Mouse (Mus musculus) limb, embryonic 13.5 days (tissue): ENCODE data around the gene Lemd2. TPM values are rescaled to one million over a fixed set of nuclear protein-coding genes. Genes with fewer than 3 reads are reported as not detected.

Experiments used
- ATAC-seq: fragments of 200-750 bp; cut with Nextera tagmentation; 2 replicates; pipeline ENCODE4 v1.8.0; 2017; ENCODE audit warnings: low read depth, moderate number of reproducible peaks, moderate TSS enrichment; ENCODE audit not compliant: low FRiP score
- H3K27ac ChIP-seq: fragments of 300-500 bp; sonication (generic); 2 replicates; pipeline ENCODE4 v1.5.1; 2015; ENCODE audit warnings: inconsistent platforms, mild to moderate bottlenecking, moderate library complexity
- H3K27me3 ChIP-seq: fragments of 300-500 bp; sonication (generic); 2 replicates; pipeline ENCODE4 v1.6.1; 2015; ENCODE audit warnings: mild to moderate bottlenecking, inconsistent platforms
- H3K36me3 ChIP-seq: fragments of 300-500 bp; sonication (generic); 2 replicates; pipeline ENCODE4 v1.6.1; 2015; ENCODE audit warnings: inconsistent platforms, mild to moderate bottlenecking, moderate library complexity
- H3K4me1 ChIP-seq: fragments of 300-500 bp; sonication (generic); 2 replicates; pipeline ENCODE4 v1.6.1; 2015; ENCODE audit warnings: inconsistent platforms
- H3K4me2 ChIP-seq: fragments of 300-500 bp; sonication (generic); replicated peaks from 2 replicates; pipeline ENCODE4 v1.6.1; 2015; ENCODE audit warnings: inconsistent platforms, mild to moderate bottlenecking, moderate library complexity
- H3K4me3 ChIP-seq: fragments of 300-500 bp; sonication (generic); 2 replicates; pipeline ENCODE4 v1.5.1; 2015; ENCODE audit warnings: moderate library complexity, mild to moderate bottlenecking, inconsistent platforms
- H3K9ac ChIP-seq: fragments of 300-500 bp; sonication (generic); 2 replicates; pipeline ENCODE4 v1.6.1; 2015; ENCODE audit warnings: mild to moderate bottlenecking, inconsistent platforms
- H3K9me3 ChIP-seq: fragments of 300-500 bp; sonication (generic); 2 replicates; pipeline ENCODE4 v1.6.1; 2016; ENCODE audit warnings: inconsistent platforms
- WGBS: fragments of 180-500 bp; shearing (Covaris S2); methylation state at CpG from one replicate; pipeline ENCODE4 v1.1.7; 2015; 5-methylcytosine and 5-hydroxymethylcytosine counted together
- polyA plus RNA-seq: library from polyadenylated mRNA; unstranded; fragments of >200 nt; fragmentation: Nextera tagmentation; extraction: Ambion mirVana; gene quantifications from 2 replicates; pipeline ENCODE4 v1.2.1, GENCODE M21; 2015

Lemd2 gene
- polyA plus RNA-seq, 1 experiment from 2014 or later = 18.6 TPM

GRCm38 (mm10) chr17:27223821-27224220 is 19.6 kb upstream of the Lemd2 start:
- Histone ChIP-seq H3K4me2 (no peak overlapping the region), H3K4me3 (no peak overlapping the region), H3K9me3 (no peaks in the 10 kb centered on the region), H3K27me3 (peaks cover 15% of the 10 kb centered on the region), H3K36me3 (no peaks in the 10 kb centered on the region), H3K27ac (no peak overlapping the region), H3K4me1 (no peaks in the 10 kb centered on the region), H3K9ac (no peak overlapping the region)
- ATAC-seq = no peak
- WGBS = 89% methylated on average over 6 of the region's 6 CpGs

GRCm38 (mm10) chr17:27221562-27221961 is 17.3 kb upstream of the Lemd2 start:
- Histone ChIP-seq H3K4me3 (no peak overlapping the region), H3K36me3 (no peaks in the 10 kb centered on the region), H3K9me3 (no peaks in the 10 kb centered on the region), H3K4me1 (no peaks in the 10 kb centered on the region), H3K27ac (no peak overlapping the region), H3K4me2 (no peak overlapping the region), H3K9ac (no peak overlapping the region), H3K27me3 (peaks cover 4% of the 10 kb centered on the region)
- WGBS = 73% methylated on average over 16 of the region's 16 CpGs
- no peak for ATAC-seq

- no peaks in the 10 kb centered on the region for H3K36me3 ChIP-seq
- WGBS = 50% methylated on average over 6 of the region's 6 CpGs
- H3K4me1 ChIP-seq = no peaks in the 10 kb centered on the region
- H3K9ac ChIP-seq = no peak overlapping the region
- no peak overlapping the region for H3K27ac ChIP-seq
- H3K9me3 ChIP-seq = 0 out of 2 replicates have a peak, but pooled peaks cover 4% of the 10 kb centered on the region
- no peak for ATAC-seq
- no peak overlapping the region for H3K4me2 ChIP-seq
- no peak overlapping the region for H3K4me3 ChIP-seq
- H3K27me3 ChIP-seq = peaks cover 3% of the 10 kb centered on the region; the same call in 1 of the 2 replicates
Observed at GRCm38 (mm10) chr17:27218916-27219315, 14.6 kb upstream of the Lemd2 start.

GRCm38 (mm10) chr17:27218364-27218763 is 14.1 kb upstream of the Lemd2 start:
- ATAC-seq = no peak
- H3K36me3 ChIP-seq = no peaks in the 10 kb centered on the region
- 51% methylated on average over 5 of the region's 8 CpGs for WGBS

GRCm38 (mm10) chr17:27212768-27213525 is 8.7 kb upstream of the Lemd2 start:
- no peak overlapping the region for H3K4me3 ChIP-seq
- H3K4me1 ChIP-seq = peaks cover 9% of the 10 kb centered on the region
- ATAC-seq = peak; percentile 80; the same call in 1 of the 2 replicates
- no peak overlapping the region for H3K9ac ChIP-seq
- H3K4me2 ChIP-seq = no peak overlapping the region
- no peaks in the 10 kb centered on the region for H3K36me3 ChIP-seq
- H3K27ac ChIP-seq = no peak overlapping the region
- peaks cover 3% of the 10 kb centered on the region; the same call in 1 of the 2 replicates for H3K27me3 ChIP-seq
- 0 out of 2 replicates have a peak, but pooled peaks cover 4% of the 10 kb centered on the region for H3K9me3 ChIP-seq
- 6% methylated on average over 11 of the region's 11 CpGs for WGBS

More at GRCm38 (mm10) chr17:27218364-27218763, 14.1 kb upstream of the Lemd2 start:
- Histone ChIP-seq H3K4me3 (no peak overlapping the region), H3K4me1 (no peaks in the 10 kb centered on the region), H3K9me3 (0 out of 2 replicates have a peak, but pooled peaks cover 4% of the 10 kb centered on the region), H3K27ac (no peak overlapping the region), H3K9ac (no peak overlapping the region), H3K27me3 (peaks cover 3% of the 10 kb centered on the region; the same call in 1 of the 2 replicates), H3K4me2 (no peak overlapping the region)

GRCm38 (mm10) chr17:27212006-27212405 is 7.7 kb upstream of the Lemd2 start:
- Histone ChIP-seq H3K4me2 (no peak overlapping the region), H3K36me3 (no peaks in the 10 kb centered on the region), H3K9me3 (0 out of 2 replicates have a peak, but pooled peaks cover 4% of the 10 kb centered on the region), H3K4me3 (no peak overlapping the region), H3K27ac (no peak overlapping the region), H3K4me1 (peaks cover 18% of the 10 kb centered on the region), H3K27me3 (peaks cover 2% of the 10 kb centered on the region; the same call in 1 of the 2 replicates), H3K9ac (no peak overlapping the region)
- WGBS = 31% methylated on average over 6 of the region's 6 CpGs
- no peak for ATAC-seq

GRCm38 (mm10) chr17:27207113-27207707 is 2.9 kb upstream of the Lemd2 start:
- H3K9me3 ChIP-seq = no peaks in the 10 kb centered on the region
- ATAC-seq = no peak
- H3K4me2 ChIP-seq = 0 out of 2 replicates have a peak overlapping the region, but pooled peaks have one; percentile 25
- 17% methylated on average over 11 of the region's 11 CpGs for WGBS
- H3K36me3 ChIP-seq = peaks cover 3% of the 10 kb centered on the region
- peak overlapping the region; percentile 31; the same call in 1 of the 2 replicates for H3K9ac ChIP-seq
- H3K27ac ChIP-seq = no peak overlapping the region; the same call in 1 of the 2 replicates
- H3K27me3 ChIP-seq = no peaks in the 10 kb centered on the region
- no peak overlapping the region for H3K4me3 ChIP-seq
- H3K4me1 ChIP-seq = peaks cover 34% of the 10 kb centered on the region

GRCm38 (mm10) chr17:27203358-27204074 is 753 bp downstream of the Lemd2 start:
- Histone ChIP-seq H3K4me2 (peak overlapping the region; percentile 91), H3K27ac (peak overlapping the region; percentile 94), H3K27me3 (no peaks in the 10 kb centered on the region), H3K4me3 (peak overlapping the region; percentile 95), H3K9me3 (no peaks in the 10 kb centered on the region), H3K9ac (peak overlapping the region; percentile 98), H3K4me1 (peaks cover 61% of the 10 kb centered on the region), H3K36me3 (peaks cover 39% of the 10 kb centered on the region)
- no peak; the same call in 1 of the 2 replicates for ATAC-seq
- WGBS = under 1% methylated on average over 69 of the region's 74 CpGs

- Histone ChIP-seq H3K27me3 (no peaks in the 10 kb centered on the region), H3K4me3 (peak overlapping the region; percentile 95), H3K4me2 (peak overlapping the region; percentile 91), H3K9ac (peak overlapping the region; percentile 98), H3K27ac (peak overlapping the region; percentile 94; the same call in 1 of the 2 replicates), H3K4me1 (peaks cover 61% of the 10 kb centered on the region), H3K36me3 (peaks cover 45% of the 10 kb centered on the region), H3K9me3 (no peaks in the 10 kb centered on the region)
- ATAC-seq = no peak
- WGBS = 41% methylated on average over 14 of the region's 14 CpGs
Observed at GRCm38 (mm10) chr17:27202919-27203357, 1.3 kb downstream of the Lemd2 start.

- Histone ChIP-seq H3K4me3 (peak overlapping the region; percentile 95; the same call in 1 of the 2 replicates), H3K4me2 (0 out of 2 replicates have a peak overlapping the region, but pooled peaks have one; percentile 2), H3K9ac (peak overlapping the region; percentile 40; the same call in 1 of the 2 replicates), H3K36me3 (peaks cover 55% of the 10 kb centered on the region), H3K27ac (0 out of 2 replicates have a peak overlapping the region, but pooled peaks have one; percentile 63), H3K4me1 (peaks cover 52% of the 10 kb centered on the region), H3K9me3 (no peaks in the 10 kb centered on the region), H3K27me3 (no peaks in the 10 kb centered on the region)
- 68% methylated on average over 2 of the region's 2 CpGs for WGBS
- no peak for ATAC-seq
Observed at GRCm38 (mm10) chr17:27201981-27202380, 2.3 kb downstream of the Lemd2 start.

- Histone ChIP-seq H3K27ac (peak overlapping the region; percentile 63), H3K9me3 (no peaks in the 10 kb centered on the region), H3K4me2 (peak overlapping the region; percentile 2), H3K36me3 (peaks cover 66% of the 10 kb centered on the region), H3K4me1 (peaks cover 51% of the 10 kb centered on the region), H3K4me3 (no peak overlapping the region), H3K9ac (peak overlapping the region; percentile 40), H3K27me3 (no peaks in the 10 kb centered on the region)
- WGBS = 12% methylated on average over 11 of the region's 11 CpGs
- no peak for ATAC-seq
Observed at GRCm38 (mm10) chr17:27200801-27201200, 3.5 kb downstream of the Lemd2 start.
